Mouse (Mus musculus) B cell, adult 62 days (primary cell): ENCODE measurements around the gene Vmn1r74. TPM values are rescaled to one million over a fixed set of nuclear protein-coding genes. Genes with fewer than 3 reads are reported as not detected.

Experiments
- total RNA-seq: library from RNA; stranded (reverse); gene quantifications from 4 replicates; pipeline ENCODE4 v1.2.4, GENCODE M21; 2023

Gene Vmn1r74
- not detected in 4 replicates for total RNA-seq

GRCm38 (mm10) chr7:11833680-11834079 lies at the start of gene Vmn1r74:
Gene Vmn1r74 (plus strand): TSS chr7:11833980.

GRCm38 (mm10) chr7:11874330-11874729 lies 40.5 kb downstream of the Vmn1r74 start, which contains the start of gene Vmn1r75:
Gene Vmn1r75 (plus strand): TSS chr7:11874630.

Other genes starting within 250 kb of the Vmn1r74 start
- gene Zscan4-ps3, start 224.7 kb upstream of the Vmn1r74 start, total RNA-seq: not detected in 4 replicates
- gene Vmn1r72, start 153.8 kb upstream of the Vmn1r74 start, total RNA-seq: not detected in 4 replicates
- gene Vmn1r73, start 103.7 kb upstream of the Vmn1r74 start, total RNA-seq: not detected in 4 replicates
- not detected in 4 replicates for gene Vmn1r75, start 40.6 kb downstream of the Vmn1r74 start, total RNA-seq
- gene Vmn1r76, start 104.2 kb downstream of the Vmn1r74 start, total RNA-seq: not detected in 4 replicates
- gene Vmn1r77, start 202.8 kb downstream of the Vmn1r74 start, total RNA-seq: not detected in 4 replicates